Mouse (Mus musculus) lung, postnatal 14 days (tissue): ENCODE measurements at regions not wholly inside any gene's neighbourhood (a gene's known extent, or its start where the extent isn't known, plus 50 kb on each side); places are given as distances from the start of the nearest gene placed in this dataset.
"Not testable (repeated sequence)": the region's sequence is repeated elsewhere in the genome, so short reads cannot be mapped to it uniquely, and the experiment has no call there.

Experiments
- DNase-seq: peaks from one replicate; pipeline ENCODE4 v3.0.0; 2021

DNA sequence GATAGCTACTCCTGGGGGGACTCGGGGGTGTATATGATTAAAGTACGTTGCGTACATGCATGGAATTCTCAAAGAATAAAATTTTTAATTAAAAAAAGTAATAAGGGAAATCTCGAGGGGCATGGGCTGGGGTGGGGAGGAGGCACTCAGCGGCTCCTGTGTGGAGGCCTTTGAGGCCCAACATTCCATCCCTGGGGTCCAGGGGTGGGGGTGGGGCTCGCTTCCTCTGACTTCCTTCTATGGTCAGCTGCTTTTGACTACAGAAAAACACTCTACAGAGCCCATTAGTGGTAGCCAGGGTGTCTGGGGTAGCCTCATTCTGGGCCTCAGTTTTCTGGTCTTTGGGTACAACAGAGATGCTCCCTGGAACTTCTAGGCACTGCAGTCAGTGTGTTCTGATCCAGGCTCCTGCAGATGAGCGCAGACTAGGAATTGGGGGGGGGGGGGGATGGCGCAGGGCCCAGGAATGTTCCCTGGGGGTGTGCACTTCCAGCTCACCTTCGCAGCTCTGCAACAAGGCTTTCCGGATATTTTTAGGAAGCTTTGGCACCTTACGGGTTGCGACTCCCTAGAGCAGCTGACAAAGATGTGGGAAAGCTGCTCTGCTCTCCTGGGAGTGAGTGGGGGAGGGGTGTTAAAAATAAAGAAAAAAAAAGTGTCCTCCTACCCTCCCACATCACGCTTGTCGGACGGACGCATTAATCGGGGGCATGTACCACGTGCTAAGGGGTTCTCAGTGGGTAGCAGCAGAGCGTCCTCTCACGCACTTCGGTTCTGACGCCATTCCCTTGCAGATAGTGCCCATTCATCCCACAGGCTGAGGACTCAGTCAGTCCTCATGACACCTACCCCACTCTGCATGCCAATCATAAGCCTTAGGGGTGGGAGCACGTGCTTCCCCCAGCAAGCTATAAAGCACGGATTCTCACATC lies 89.1 kb downstream of the Rhob start:
- DNase-seq, result no peak

DNA sequence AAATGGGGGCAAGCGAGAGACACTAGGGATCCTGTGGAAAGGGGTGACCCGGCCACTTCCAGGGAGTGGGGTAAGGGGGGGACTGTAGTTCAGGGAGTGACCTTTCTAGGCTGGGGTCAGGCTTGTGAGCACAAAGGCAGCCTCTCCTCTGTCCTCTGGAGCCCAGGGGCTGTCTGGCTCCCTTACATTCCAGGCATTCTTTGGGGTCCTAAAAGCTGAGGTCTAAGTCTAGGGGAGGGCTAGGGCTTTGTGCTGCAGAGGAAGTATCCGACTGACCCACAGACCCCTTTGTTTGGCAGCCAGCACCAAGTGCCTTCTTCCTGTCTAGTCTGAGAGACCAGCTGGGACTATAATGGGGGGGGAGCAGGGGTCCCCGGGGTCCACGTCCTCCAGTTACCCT lies 88.9 kb downstream of the Hs1bp3 start:
- DNase-seq, result no peak

- no peak for DNase-seq
Measured at GRCm38 (mm10) chr12:8401376-8401775, 88.1 kb downstream of the Hs1bp3 start.

DNA sequence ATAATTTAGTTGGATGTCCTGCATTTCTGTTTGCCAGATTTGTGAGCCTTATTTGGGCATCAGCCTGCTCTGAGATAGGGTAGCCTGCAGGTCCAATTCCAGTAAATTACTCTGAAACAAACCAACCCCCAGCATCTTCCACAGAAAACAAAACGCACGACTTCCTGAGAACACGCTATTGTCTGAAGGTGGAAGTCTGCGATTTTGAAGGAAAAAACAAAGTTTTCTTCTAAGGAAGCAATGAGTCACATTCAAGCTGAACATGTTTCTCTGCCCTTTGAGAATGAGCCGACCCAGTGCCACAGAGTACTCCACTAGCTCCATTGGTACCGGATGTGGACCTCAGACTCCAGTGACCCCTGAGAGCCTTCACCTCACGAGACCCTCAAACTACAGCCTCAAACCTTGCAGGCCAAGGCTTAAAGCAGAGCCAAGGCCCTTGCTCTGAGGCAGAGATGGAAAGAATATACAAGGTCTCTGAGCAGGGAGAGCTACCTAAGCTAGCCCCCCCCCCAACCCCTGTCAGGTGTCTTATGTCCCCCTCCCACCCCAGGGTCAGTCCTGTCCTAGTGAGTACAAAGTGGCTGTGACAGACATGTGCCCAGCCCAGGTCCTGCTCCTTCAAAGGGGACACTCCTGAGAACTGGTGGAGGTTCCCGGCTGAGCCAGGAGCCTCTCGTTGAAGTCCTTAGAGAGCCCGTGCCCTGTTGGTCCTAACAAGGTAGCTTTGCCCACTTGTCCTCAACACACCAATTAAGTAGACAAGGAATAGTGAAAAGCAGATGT lies 87.3 kb downstream of the Hs1bp3 start:
- DNase-seq, result no peak

GRCm38 (mm10) chr12:8398852-8399251 lies 85.6 kb downstream of the Hs1bp3 start:
- no peak for DNase-seq

- DNase-seq, result not testable (repeated sequence)
Measured at GRCm38 (mm10) chr12:8396408-8396807, 83.2 kb downstream of the Hs1bp3 start.

GRCm38 (mm10) chr12:8394894-8395297 lies 81.7 kb downstream of the Hs1bp3 start:
- peak; percentile 55 for DNase-seq

DNA sequence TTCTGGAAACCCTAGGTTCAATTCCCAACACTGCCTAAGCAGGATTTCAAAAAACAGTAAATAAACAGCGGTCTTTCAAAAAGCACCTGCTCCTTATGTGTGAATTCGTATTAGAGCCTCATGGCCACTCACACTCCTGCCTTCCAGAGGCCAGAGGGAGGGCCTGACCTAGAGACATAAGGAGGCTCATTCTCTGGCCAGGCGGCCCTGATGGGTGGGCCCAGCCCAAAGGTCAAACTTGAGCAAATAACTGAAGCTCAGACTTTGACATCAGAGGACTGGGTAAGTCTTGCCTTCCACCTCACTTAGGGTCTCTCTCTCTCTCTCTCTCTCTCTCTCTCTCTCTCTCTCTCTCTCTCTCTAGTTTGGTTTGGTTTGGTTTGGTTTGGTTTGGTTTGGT lies 80.7 kb downstream of the Hs1bp3 start:
- no peak for DNase-seq
